ENCODE assay signal across 15 mouse cellular contexts in genomic region chr10:43560765-43561164, GRCm38 (mm10). TPM values are rescaled to one million over a fixed set of nuclear protein-coding genes. Genes with fewer than 3 reads are reported as not detected.
A peak's percentile ranks its signal among the peaks of the same experiment; 100 is the strongest.
DNase-seq lines count a peak whose midpoint lies in the region; TF ChIP-seq lines count a peak whose summit lies in the region.
"Had no signal": no experiment of that assay in that cellular context is flagged by ENCODE, and none has a peak within 500 bp of the region (broad histone marks: within the 10 kb centered on the region; RNA-seq: fewer than 3 reads in every experiment).

No protein-coding gene starts in this region.

- no peak overlapping the region for H3K4me3 ChIP-seq in kidney, adult 2 months (ENCODE audit: insufficient read depth, low read depth, low read length)
- H3K4me3 ChIP-seq: embryonic facial prominence, embryonic 15.5 days; forebrain, embryonic 12.5 days; lung, embryonic 15.5 days; myocyte had no signal

- no peaks in the 10 kb centered on the region for H3K27me3 ChIP-seq in kidney, adult 2 months (replicated peaks; ENCODE audit: control insufficient read depth, insufficient read depth, low read length)
- H3K27me3 ChIP-seq: embryonic facial prominence, embryonic 15.5 days; forebrain, embryonic 12.5 days; lung, embryonic 15.5 days had no signal

- DNase-seq in kidney, adult 2 months = no peak
- DNase-seq in kidney, adult 8-10 months = no peak
- peak; percentile 19 for DNase-seq in thymus, postnatal 4 days
- DNase-seq in thymus, adult 18-20 months = no peak
- DNase-seq in R1 (ENCODE audit: low read depth, low spot score) = peak; percentile 79
- no peak for DNase-seq in left cerebral cortex, postnatal 14 days (ENCODE audit: low spot score in 2 of 2)
- DNase-seq in layer of hippocampus, adult 11-12 months (ENCODE audit: low spot score) = no peak
- DNase-seq: cerebellum, adult 11-12 months; heart, adult 11 months; heart, postnatal 14 days; thymus, postnatal 36 days had no signal

- H3K36me3 ChIP-seq in kidney, adult 2 months (ENCODE audit: control insufficient read depth, insufficient read depth, low read length) = no peaks in the 10 kb centered on the region
- H3K36me3 ChIP-seq: embryonic facial prominence, embryonic 15.5 days; forebrain, embryonic 12.5 days; lung, embryonic 15.5 days had no signal

- no peak overlapping the region for H3K27ac ChIP-seq in kidney, adult 2 months (ENCODE audit: insufficient read depth, low read depth, low read length)
- H3K27ac ChIP-seq: embryonic facial prominence, embryonic 15.5 days; forebrain, embryonic 12.5 days; lung, embryonic 15.5 days had no signal

- H3K4me1 ChIP-seq in kidney, adult 2 months (ENCODE audit: control insufficient read depth, insufficient read depth, low read length) = no peaks in the 10 kb centered on the region
- H3K4me1 ChIP-seq: embryonic facial prominence, embryonic 15.5 days; forebrain, embryonic 12.5 days; lung, embryonic 15.5 days had no signal

- no peak for TF ChIP-seq POLR2A in kidney, adult 2 months (IDR thresholded peaks at IDR 0.05; ENCODE audit: low read depth, low read length)

- intact Hi-C loops in left cerebral cortex, postnatal 14 days (cut with DNase I) = no loop called here

- 46% methylated on average over 2 of the region's 2 CpGs for WGBS in kidney, adult 2 months

- TF ChIP-seq CTCF in kidney, adult 2 months (conservative IDR thresholded peaks at IDR 0.05; ENCODE audit: insufficient read depth, insufficient read length, low read depth, low read length) = 0 out of 2 replicates have a peak, but pooled peaks have one; percentile 24

RNA-seq across cellular contexts. Expression of gene Cd24a, which starts 17.3 kb away (rescaled TPM):
- 184 and 186 TPM in 2 replicates for polyA plus RNA-seq in kidney, adult 2 months (2012; rRNA removed)
- 10 to 100 TPM; 43.8 to 46.5 TPM for total RNA-seq in left cerebral cortex, postnatal 14 days (2021)

RNA-seq across cellular contexts. Expression of gene 1700021F05Rik, which starts 20.0 kb away (rescaled TPM):
- polyA plus RNA-seq in kidney, adult 2 months (2012; rRNA removed) = 13.3 and 19.6 TPM in 2 replicates
- total RNA-seq in left cerebral cortex, postnatal 14 days (2021) = 10 to 100 TPM; 44.3 to 45.1 TPM

RNA-seq across cellular contexts. Expression of gene Gm9803, which starts 36.9 kb away (rescaled TPM):
- polyA plus RNA-seq in kidney, adult 2 months (2012; rRNA removed) = 74.5 and 91.3 TPM in 2 replicates
- 1 to 10 TPM; 4.0 to 6.4 TPM for total RNA-seq in left cerebral cortex, postnatal 14 days (2021)

Comparison
In these comparisons a context has a peak if more than half of its experiments do, and no peak if none do; other contexts are left out.
1. DNase-seq: peak in thymus, postnatal 4 days (single experiment) and R1 (single experiment); none in kidney, adult 2 months (single experiment), kidney, adult 8-10 months (0 of 2), thymus, adult 18-20 months (0 of 2), left cerebral cortex, postnatal 14 days (0 of 2) and layer of hippocampus, adult 11-12 months (single experiment).